Mouse (Mus musculus): Measurements from ENCODE around the gene Adamts10.

The Adamts10 gene

DNA sequence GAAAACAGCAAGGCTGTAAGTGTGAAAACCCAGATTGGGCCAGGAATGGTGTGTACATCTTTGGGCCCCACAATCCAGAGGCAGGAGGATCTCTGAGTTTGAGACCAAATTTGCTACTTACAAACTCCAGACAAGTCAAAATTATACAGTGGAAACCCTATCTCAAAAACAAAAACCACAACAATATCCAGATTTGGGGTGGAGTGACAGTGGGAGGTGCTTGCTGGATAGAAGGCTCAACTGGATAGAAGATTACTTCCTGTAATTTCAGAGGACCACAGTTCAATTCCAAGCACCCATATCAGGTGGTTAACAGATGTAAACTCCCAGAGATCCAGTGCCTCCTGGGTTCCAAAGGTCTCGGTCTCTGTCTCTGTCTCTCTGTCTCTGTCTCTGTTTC is 30.5 kb downstream of the Adamts10 start:
- in situ Hi-C loops (cut with MboI, MseI): loop anchor here (10.0 kb wide), 1 partner anchor 520 kb away; no protein-coding TSS in a partner anchor

DNA sequence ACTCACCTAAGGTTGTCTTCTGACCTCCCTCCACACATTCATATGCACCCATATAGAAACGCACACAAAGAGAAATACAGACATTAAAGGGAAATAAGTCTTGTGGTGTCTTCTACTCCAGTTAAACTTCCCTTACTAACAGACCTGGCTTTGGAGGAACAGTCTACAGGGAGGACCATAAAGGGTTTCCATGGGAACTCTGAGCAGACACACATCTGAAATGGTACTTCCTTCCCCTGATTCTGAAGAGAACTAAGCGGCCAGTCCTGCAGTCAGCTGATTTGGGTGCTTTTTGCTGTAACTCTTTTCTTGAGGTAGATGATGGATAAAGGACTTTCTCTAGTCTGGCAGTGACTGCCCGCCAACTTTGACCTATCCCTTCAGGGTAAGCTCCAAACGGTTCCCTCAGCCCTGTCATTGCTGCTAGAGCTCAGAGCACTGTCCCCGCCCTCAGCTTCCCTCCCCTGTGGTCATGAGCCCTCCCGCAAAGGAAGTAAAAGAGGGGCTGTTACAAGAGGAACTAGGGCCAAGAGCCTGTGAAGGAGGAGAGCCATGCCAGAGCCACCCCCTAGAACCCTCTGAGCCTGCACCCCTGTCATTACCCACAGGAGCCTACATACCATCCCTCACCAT is 31.3 kb downstream of the Adamts10 start, which contains the start of gene Myo1f:
Gene Myo1f, plus strand, starts transcription at position 485 of the 633 bp plus-strand sequence.
- in situ Hi-C loops (cut with MboI, MseI): loop anchor here (10.0 kb wide), 1 partner anchor 519 kb away; no protein-coding TSS in a partner anchor

GRCm38 (mm10) chr17:33557922-33558321 is 33.9 kb downstream of the Adamts10 start:
- in situ Hi-C loops (cut with MboI, MseI): loop anchor here (10.0 kb wide), 1 partner anchor 517 kb away; no protein-coding TSS in a partner anchor

GRCm38 (mm10) chr17:33563527-33564076 is 39.6 kb downstream of the Adamts10 start:
- in situ Hi-C loops (cut with MboI, MseI): no loop called here

DNA sequence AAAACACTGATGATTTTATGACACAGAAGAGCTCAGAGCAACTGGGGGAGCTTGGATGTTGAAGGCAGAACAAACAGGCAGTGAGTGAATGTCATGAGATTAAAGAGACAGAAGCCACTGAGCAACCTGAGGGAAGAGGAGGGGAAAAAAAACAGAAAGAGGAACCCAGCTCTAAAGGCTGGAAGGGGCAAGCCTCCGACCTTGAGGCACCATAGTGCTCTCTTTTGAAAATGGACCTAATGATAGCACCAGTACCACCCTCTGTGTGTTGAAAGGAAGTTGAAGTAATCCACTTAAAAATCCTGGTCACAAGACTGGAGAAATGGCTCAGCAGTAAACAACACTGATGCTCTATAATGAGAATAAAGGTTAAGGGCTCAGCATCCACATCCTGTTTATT is 40.6 kb downstream of the Adamts10 start:
- in situ Hi-C loops (cut with MboI, MseI): no loop called here

GRCm38 (mm10) chr17:33566182-33566581 is 42.2 kb downstream of the Adamts10 start:
- in situ Hi-C loops (cut with MboI, MseI): no loop called here

DNA sequence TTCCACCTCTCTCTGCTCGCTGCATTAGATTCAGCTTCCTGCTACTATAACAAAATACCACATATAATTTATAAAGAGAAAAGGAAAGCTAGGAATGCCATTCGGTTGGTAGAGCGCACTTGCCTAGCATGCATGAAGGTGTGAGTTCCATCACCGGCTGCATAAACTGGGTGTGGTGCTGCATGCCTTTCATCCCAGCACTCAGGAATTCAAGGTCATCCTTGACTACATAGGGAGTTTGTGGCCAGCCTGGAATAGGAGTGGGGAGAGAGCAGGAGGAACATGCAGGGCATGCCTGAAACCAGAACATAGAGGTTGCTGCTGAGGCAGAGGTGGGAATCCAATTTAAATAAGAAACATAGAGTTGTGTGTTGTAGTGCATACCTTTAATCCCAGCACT is 60.1 kb downstream of the Adamts10 start:
- in situ Hi-C loops (cut with MboI, MseI): no loop called here

DNA sequence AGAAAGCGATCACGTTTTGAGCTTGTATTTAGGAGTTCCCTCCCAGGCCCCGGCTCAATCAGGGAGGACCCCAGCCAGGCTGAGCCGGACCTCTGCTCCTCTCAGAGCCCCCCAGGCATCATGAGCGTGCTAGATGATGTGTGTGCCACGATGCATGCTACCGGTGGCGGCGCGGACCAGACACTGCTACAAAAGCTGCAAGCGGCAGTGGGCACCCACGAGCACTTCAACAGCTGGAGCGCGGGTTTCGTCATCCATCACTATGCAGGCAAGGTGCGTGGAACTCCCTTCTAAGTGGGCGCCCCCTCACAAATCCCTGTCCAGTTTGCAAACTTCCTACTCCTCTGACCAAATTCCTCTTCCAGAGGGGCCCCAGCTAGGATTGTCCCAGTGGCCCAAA is 62.0 kb downstream of the Adamts10 start:
- in situ Hi-C loops (cut with MboI, MseI): no loop called here

GRCm38 (mm10) chr17:33597271-33597670 is 73.3 kb downstream of the Adamts10 start:
- in situ Hi-C loops (cut with MboI, MseI): no loop called here

GRCm38 (mm10) chr17:33598506-33598905 is 74.5 kb downstream of the Adamts10 start:
- in situ Hi-C loops (cut with MboI, MseI): no loop called here

DNA sequence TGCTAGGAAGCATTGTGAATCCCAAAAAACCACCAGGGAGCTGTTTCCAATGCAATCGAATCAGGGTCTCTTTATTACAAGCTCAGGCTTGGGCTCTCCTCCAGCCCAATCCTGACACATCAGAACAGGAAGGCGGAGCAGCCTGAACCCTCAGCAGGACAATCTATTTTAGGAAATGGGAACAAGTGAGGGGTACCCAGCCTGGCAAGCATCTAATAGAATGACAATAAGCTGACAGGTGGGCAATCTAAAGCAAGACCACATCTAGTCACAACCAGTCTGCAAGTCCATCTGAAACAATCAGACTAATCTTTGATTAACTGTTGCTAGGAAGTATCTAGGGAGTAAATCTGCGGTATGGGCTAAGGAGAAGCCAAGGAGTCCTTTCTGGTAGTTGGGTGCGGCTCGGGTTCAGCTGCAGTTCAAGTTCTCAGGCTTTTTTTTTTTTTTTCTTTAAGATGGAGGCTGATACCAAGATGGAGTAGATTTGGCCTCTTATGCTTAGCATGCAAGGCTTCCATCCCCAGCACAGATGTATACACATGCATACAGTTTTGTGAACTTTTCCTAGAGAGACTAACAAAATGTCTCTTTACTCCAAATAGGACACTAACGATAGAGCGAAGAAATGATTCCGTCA is 76.0 kb downstream of the Adamts10 start:
- in situ Hi-C loops (cut with MboI, MseI): no loop called here

GRCm38 (mm10) chr17:33600831-33601230 is 76.8 kb downstream of the Adamts10 start:
- in situ Hi-C loops (cut with MboI, MseI): no loop called here

GRCm38 (mm10) chr17:33601947-33602346 is 77.9 kb downstream of the Adamts10 start:
- in situ Hi-C loops (cut with MboI, MseI): no loop called here
